Mouse (Mus musculus) thymus, postnatal 25 days (tissue): ENCODE measurements around the gene Fanci.

ENCODE experiments used
- DNase-seq: peaks from one replicate; pipeline ENCODE4 v3.0.0; 2022

Fanci gene

GRCm38 (mm10) chr7:79465461-79466044 lies 73.8 kb downstream of the Fanci start:
- peak; percentile 78 for DNase-seq

GRCm38 (mm10) chr7:79466053-79466901 lies 74.5 kb downstream of the Fanci start, which contains the start of gene Polg:
Gene Polg (minus strand): TSS chr7:79466362.
- peak; percentile 98 for DNase-seq

- no peak for DNase-seq
Observed at GRCm38 (mm10) chr7:79467951-79468350, 76.2 kb downstream of the Fanci start.

DNA sequence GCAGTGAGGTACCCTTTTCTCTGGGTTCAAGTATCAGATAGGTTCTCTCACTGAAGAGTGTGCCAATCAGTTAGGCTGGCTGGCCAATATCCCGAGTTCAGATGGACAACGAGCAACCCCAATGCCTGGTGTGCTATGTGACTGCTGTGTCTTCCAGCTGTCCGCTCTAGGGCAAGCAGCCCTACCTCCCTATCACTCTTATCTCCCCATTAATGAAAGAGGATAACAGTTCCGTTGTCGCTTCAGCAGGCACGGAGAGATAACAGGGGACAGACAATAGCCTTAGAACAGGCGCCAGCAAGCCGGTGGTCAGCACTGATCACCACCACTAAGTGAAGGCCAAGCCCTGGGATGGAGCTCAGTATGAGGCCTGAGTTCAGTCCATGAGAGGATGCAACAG lies 77.3 kb downstream of the Fanci start:
- DNase-seq = no peak

GRCm38 (mm10) chr7:79469766-79470165 lies 78.0 kb downstream of the Fanci start:
- no peak for DNase-seq

DNA sequence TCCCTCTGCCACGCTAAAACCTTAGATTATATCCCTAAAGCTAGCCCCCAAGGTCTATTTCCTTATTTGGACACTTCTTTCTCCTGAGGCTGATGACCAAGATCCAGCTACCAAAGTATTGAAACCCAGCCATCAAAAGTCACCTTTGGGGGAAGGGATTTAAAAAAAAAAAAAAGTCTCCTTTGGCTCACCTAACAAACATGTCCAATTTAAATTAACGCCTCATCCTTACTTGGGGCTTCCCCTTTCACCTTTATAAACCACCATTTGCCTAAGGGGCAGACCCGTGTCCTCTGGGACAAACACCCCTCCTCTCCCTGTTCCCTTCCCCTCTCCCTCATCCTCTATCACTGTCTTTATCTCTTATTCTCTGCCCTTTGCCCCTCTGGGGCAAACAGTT lies 79.0 kb downstream of the Fanci start:
- DNase-seq = no peak

DNA sequence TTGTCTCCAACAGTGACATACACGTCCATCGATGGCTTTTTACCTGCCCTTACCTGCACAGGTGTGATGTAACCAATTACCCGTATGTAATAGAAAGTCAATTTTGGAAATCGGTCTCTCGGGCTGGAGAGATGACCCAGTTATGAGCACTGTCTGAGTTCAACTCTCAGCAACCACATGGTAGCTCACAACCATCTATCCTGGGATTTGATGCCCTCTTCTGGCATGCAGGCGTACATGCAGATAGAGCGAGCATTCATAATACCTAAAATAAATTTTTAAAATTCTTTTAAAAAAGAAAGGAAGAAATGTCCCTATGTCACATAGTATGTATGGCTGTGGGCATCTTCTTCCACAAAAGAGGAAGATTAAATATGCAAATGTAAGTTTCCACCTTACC lies 79.7 kb downstream of the Fanci start:
- no peak for DNase-seq

GRCm38 (mm10) chr7:79472792-79473191 lies 81.1 kb downstream of the Fanci start:
- peak; percentile 33 for DNase-seq

GRCm38 (mm10) chr7:79473496-79474194 lies 81.9 kb downstream of the Fanci start:
- DNase-seq = no peak

GRCm38 (mm10) chr7:79474831-79475399 lies 83.2 kb downstream of the Fanci start:
- no peak for DNase-seq

GRCm38 (mm10) chr7:79486528-79486927 lies 94.8 kb downstream of the Fanci start:
- no peak for DNase-seq

DNA sequence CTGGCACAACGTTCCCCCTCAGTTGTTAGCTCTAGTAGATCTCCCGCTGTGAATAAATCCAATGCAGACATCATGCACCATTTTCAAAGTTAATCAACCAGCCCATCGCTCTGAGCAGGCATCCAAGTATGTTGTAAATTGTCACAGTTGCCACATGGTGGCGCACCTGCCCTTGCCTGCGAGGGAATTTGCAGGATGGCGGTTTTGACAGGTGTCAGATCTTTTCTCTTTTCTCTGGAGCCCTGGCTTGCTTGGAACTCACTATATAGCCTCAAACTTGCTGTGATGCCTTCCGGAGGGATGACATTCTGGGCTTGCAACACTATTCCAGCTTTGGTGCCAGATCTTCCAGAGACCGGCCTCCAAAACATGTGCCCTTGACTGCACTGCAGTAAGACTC lies 102.2 kb downstream of the Fanci start:
- peak; percentile 49 for DNase-seq

GRCm38 (mm10) chr7:79495988-79496815 lies 104.5 kb downstream of the Fanci start:
- peak; percentile 84 for DNase-seq

DNA sequence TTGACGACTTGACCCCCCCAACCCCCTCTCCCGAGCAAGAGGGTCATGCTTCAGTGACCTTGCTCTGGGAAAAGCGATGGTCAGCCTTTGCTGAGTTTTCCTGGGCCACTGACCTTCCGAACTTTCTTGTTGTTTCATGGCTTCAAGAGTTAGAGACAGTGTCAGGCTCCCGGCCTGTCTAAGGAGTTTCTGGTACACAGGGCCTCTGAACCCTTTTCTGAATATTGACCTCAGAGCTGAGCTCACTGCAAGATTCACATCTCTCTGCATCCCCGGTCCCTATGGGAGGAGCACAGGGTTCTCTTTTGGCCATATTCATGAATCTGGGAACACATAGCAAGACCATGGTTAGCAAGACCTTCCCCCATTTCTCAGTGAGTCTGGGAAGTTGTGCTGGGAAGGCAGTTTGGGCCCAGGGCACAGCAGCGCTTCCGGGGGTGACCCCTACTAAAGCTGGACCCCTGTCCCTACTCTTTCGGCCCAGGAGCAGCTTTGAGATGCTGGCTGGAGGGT lies 105.1 kb downstream of the Fanci start:
- DNase-seq = no peak

- no peak for DNase-seq
Observed at GRCm38 (mm10) chr7:79497701-79498115, 106.0 kb downstream of the Fanci start.

- no peak for DNase-seq
Observed at GRCm38 (mm10) chr7:79498356-79498755, 106.6 kb downstream of the Fanci start.

DNA sequence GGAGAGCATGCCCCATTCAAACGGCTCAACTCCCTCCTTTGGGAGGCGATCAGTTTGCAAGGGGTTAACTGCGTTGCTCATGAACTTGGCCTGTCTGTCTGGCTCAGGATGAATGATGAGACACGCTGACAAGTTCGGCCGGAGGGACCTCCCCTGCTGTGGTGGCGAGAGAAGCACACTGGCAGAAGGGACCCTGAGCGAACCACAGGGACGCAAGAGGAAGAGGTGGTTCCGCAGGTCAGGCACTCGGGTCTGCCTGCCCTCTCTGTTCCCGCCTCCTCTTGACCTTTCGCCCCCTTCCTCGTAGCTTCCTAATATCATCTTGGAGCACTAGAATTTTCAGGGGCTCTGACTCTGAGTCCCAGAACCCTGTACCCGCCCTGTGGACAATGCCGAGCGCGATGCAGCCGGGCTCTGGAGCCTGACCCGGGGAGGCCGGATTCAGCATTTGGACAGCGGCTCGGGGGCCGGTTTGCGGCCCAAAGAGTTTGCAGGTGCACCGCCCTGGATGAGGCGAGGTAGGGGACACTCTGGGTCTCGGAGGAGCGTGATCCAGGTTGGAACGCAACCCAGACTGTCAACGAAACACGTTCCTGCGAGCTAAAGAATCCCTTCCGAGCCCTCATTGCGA lies 107.4 kb downstream of the Fanci start:
- DNase-seq = peak; percentile 21
